Mouse (Mus musculus): ENCODE measurements around the gene Exoc4. TPM values are rescaled to one million over a fixed set of nuclear protein-coding genes. Genes with fewer than 3 reads are reported as not detected.

Exoc4 gene
- polyA plus RNA-seq, 1 experiment from 2014 or later: 39.1 TPM

- Histone ChIP-seq H3K36me3 (ENCODE audit: control insufficient read depth, insufficient read depth, low read length) (no peaks in the 10 kb centered on the region), H3K9ac (replicated peaks; ENCODE audit: low read length) (no peak overlapping the region), H3K27me3 (ENCODE audit: control insufficient read depth, insufficient read depth, low read length) (no peaks in the 10 kb centered on the region), H3K4me3 (replicated peaks; ENCODE audit: low read depth, low read length) (no peak overlapping the region), H3K9me3 (ENCODE audit: control insufficient read depth, low read length) (no peaks in the 10 kb centered on the region), H3K27ac (replicated peaks; ENCODE audit: low read depth, low read length) (no peak overlapping the region), H3K4me1 (ENCODE audit: control insufficient read depth, insufficient read depth, low read length) (0 out of 2 replicates have a peak, but pooled peaks cover 3% of the 10 kb centered on the region), H3K4me2 (ENCODE audit: low read length) (no peak overlapping the region)
- ATAC-seq (ENCODE audit: low FRiP score, low TSS enrichment) (no peak), DNase-seq (no peak)
- WGBS: 95% methylated on average over 3 of the region's 3 CpGs
These were observed 582.4 kb downstream of the Exoc4 start for GRCm38 (mm10) chr6:33831276-33831675.

- H3K27me3 ChIP-seq (ENCODE audit: control insufficient read depth, insufficient read depth, low read length): no peaks in the 10 kb centered on the region
- 0 out of 2 replicates have a peak, but pooled peaks cover 3% of the 10 kb centered on the region for H3K4me1 ChIP-seq (ENCODE audit: control insufficient read depth, insufficient read depth, low read length)
- DNase-seq: peak; percentile 22
- no peak for ATAC-seq (ENCODE audit: low FRiP score, low TSS enrichment)
- no peaks in the 10 kb centered on the region for H3K36me3 ChIP-seq (ENCODE audit: control insufficient read depth, insufficient read depth, low read length)
- WGBS: 48% methylated on average over 4 of the region's 4 CpGs
- no peak overlapping the region for H3K4me2 ChIP-seq (ENCODE audit: low read length)
- no peaks in the 10 kb centered on the region for H3K9me3 ChIP-seq (ENCODE audit: control insufficient read depth, low read length)
- no peak overlapping the region for H3K9ac ChIP-seq (replicated peaks; ENCODE audit: low read length)
- no peak overlapping the region for H3K4me3 ChIP-seq (replicated peaks; ENCODE audit: low read depth, low read length)
- H3K27ac ChIP-seq (replicated peaks; ENCODE audit: low read depth, low read length): no peak overlapping the region
These were observed 584.1 kb downstream of the Exoc4 start for GRCm38 (mm10) chr6:33832978-33833377.

- Histone ChIP-seq H3K9me3 (ENCODE audit: control insufficient read depth, low read length) (no peaks in the 10 kb centered on the region), H3K27me3 (ENCODE audit: control insufficient read depth, insufficient read depth, low read length) (no peaks in the 10 kb centered on the region), H3K9ac (replicated peaks; ENCODE audit: low read length) (no peak overlapping the region), H3K4me1 (ENCODE audit: control insufficient read depth, insufficient read depth, low read length) (no peaks in the 10 kb centered on the region), H3K4me3 (replicated peaks; ENCODE audit: low read depth, low read length) (no peak overlapping the region), H3K4me2 (ENCODE audit: low read length) (no peak overlapping the region), H3K27ac (replicated peaks; ENCODE audit: low read depth, low read length) (no peak overlapping the region), H3K36me3 (ENCODE audit: control insufficient read depth, insufficient read depth, low read length) (no peaks in the 10 kb centered on the region)
- ATAC-seq (ENCODE audit: low FRiP score, low TSS enrichment) (no peak), DNase-seq (no peak)
- WGBS: 93% methylated on average over 3 of the region's 3 CpGs
These were observed 587.3 kb downstream of the Exoc4 start for GRCm38 (mm10) chr6:33836048-33836780.

GRCm38 (mm10) chr6:33842901-33843300 is 594.0 kb downstream of the Exoc4 start:
- WGBS: 56% methylated on average over 1 of the region's 1 CpGs
- Histone ChIP-seq H3K27me3 (ENCODE audit: control insufficient read depth, insufficient read depth, low read length) (no peaks in the 10 kb centered on the region), H3K36me3 (ENCODE audit: control insufficient read depth, insufficient read depth, low read length) (no peaks in the 10 kb centered on the region), H3K4me1 (ENCODE audit: control insufficient read depth, insufficient read depth, low read length) (no peaks in the 10 kb centered on the region), H3K9me3 (ENCODE audit: control insufficient read depth, low read length) (no peaks in the 10 kb centered on the region), H3K27ac (replicated peaks; ENCODE audit: low read depth, low read length) (no peak overlapping the region), H3K4me3 (replicated peaks; ENCODE audit: low read depth, low read length) (no peak overlapping the region), H3K9ac (replicated peaks; ENCODE audit: low read length) (no peak overlapping the region), H3K4me2 (ENCODE audit: low read length) (no peak overlapping the region)
- DNase-seq (no peak), ATAC-seq (ENCODE audit: low FRiP score, low TSS enrichment) (no peak)

- Histone ChIP-seq H3K4me2 (ENCODE audit: low read length) (no peak overlapping the region), H3K9me3 (ENCODE audit: control insufficient read depth, low read length) (no peaks in the 10 kb centered on the region), H3K4me1 (ENCODE audit: control insufficient read depth, insufficient read depth, low read length) (peaks cover 6% of the 10 kb centered on the region; the same call in 1 of the 2 replicates), H3K27me3 (ENCODE audit: control insufficient read depth, insufficient read depth, low read length) (no peaks in the 10 kb centered on the region), H3K4me3 (replicated peaks; ENCODE audit: low read depth, low read length) (no peak overlapping the region), H3K9ac (replicated peaks; ENCODE audit: low read length) (no peak overlapping the region), H3K36me3 (ENCODE audit: control insufficient read depth, insufficient read depth, low read length) (no peaks in the 10 kb centered on the region), H3K27ac (replicated peaks; ENCODE audit: low read depth, low read length) (no peak overlapping the region)
- peak; percentile 57; the same call in 1 of the 2 replicates for ATAC-seq (ENCODE audit: low FRiP score, low TSS enrichment)
- 23% methylated on average over 3 of the region's 3 CpGs for WGBS
- peak; percentile 43 for DNase-seq
These were observed 610.2 kb downstream of the Exoc4 start for GRCm38 (mm10) chr6:33859049-33859448.

GRCm38 (mm10) chr6:33865752-33866151 is 616.9 kb downstream of the Exoc4 start:
- ATAC-seq (ENCODE audit: low FRiP score, low TSS enrichment): no peak
- 87% methylated on average over 3 of the region's 3 CpGs for WGBS
- Histone ChIP-seq H3K27ac (replicated peaks; ENCODE audit: low read depth, low read length) (no peak overlapping the region), H3K4me1 (ENCODE audit: control insufficient read depth, insufficient read depth, low read length) (peaks cover 11% of the 10 kb centered on the region), H3K4me2 (ENCODE audit: low read length) (no peak overlapping the region), H3K27me3 (ENCODE audit: control insufficient read depth, insufficient read depth, low read length) (no peaks in the 10 kb centered on the region), H3K4me3 (replicated peaks; ENCODE audit: low read depth, low read length) (no peak overlapping the region), H3K36me3 (ENCODE audit: control insufficient read depth, insufficient read depth, low read length) (no peaks in the 10 kb centered on the region), H3K9ac (replicated peaks; ENCODE audit: low read length) (no peak overlapping the region), H3K9me3 (ENCODE audit: control insufficient read depth, low read length) (no peaks in the 10 kb centered on the region)
- DNase-seq: no peak

- ATAC-seq (ENCODE audit: low FRiP score, low TSS enrichment): no peak
- H3K27ac ChIP-seq (replicated peaks; ENCODE audit: low read depth, low read length): no peak overlapping the region
These were observed 618.2 kb downstream of the Exoc4 start for GRCm38 (mm10) chr6:33866901-33867580.

GRCm38 (mm10) chr6:33869251-33869650 is 620.4 kb downstream of the Exoc4 start:
- DNase-seq (no peak), ATAC-seq (ENCODE audit: low FRiP score, low TSS enrichment) (no peak)
- H3K27ac ChIP-seq (replicated peaks; ENCODE audit: low read depth, low read length): no peak overlapping the region
- no peak overlapping the region for H3K4me2 ChIP-seq (ENCODE audit: low read length)
- 95% methylated on average over 3 of the region's 3 CpGs for WGBS
- H3K4me1 ChIP-seq (ENCODE audit: control insufficient read depth, insufficient read depth, low read length): peaks cover 34% of the 10 kb centered on the region
- H3K27me3 ChIP-seq (ENCODE audit: control insufficient read depth, insufficient read depth, low read length): no peaks in the 10 kb centered on the region
- no peak overlapping the region for H3K9ac ChIP-seq (replicated peaks; ENCODE audit: low read length)
- no peaks in the 10 kb centered on the region for H3K36me3 ChIP-seq (ENCODE audit: control insufficient read depth, insufficient read depth, low read length)
- H3K9me3 ChIP-seq (ENCODE audit: control insufficient read depth, low read length): no peaks in the 10 kb centered on the region
- no peak overlapping the region for H3K4me3 ChIP-seq (replicated peaks; ENCODE audit: low read depth, low read length)

More at GRCm38 (mm10) chr6:33866901-33867580, 618.2 kb downstream of the Exoc4 start:
- Histone ChIP-seq H3K9me3 (ENCODE audit: control insufficient read depth, low read length) (no peaks in the 10 kb centered on the region), H3K27me3 (ENCODE audit: control insufficient read depth, insufficient read depth, low read length) (no peaks in the 10 kb centered on the region), H3K4me2 (ENCODE audit: low read length) (no peak overlapping the region), H3K4me3 (replicated peaks; ENCODE audit: low read depth, low read length) (no peak overlapping the region), H3K4me1 (ENCODE audit: control insufficient read depth, insufficient read depth, low read length) (peaks cover 21% of the 10 kb centered on the region), H3K9ac (replicated peaks; ENCODE audit: low read length) (no peak overlapping the region), H3K36me3 (ENCODE audit: control insufficient read depth, insufficient read depth, low read length) (no peaks in the 10 kb centered on the region)
- 89% methylated on average over 3 of the region's 3 CpGs for WGBS
- DNase-seq: no peak
